Comparison of ENCODE assay signal across 19 mouse cellular contexts in genomic region chr17:63738206-63738605, GRCm38 (mm10).
"Had no signal": no experiment of that assay in that cellular context is flagged by ENCODE, and none has a peak within 500 bp of the region (broad histone marks: within the 10 kb centered on the region; RNA-seq: fewer than 3 reads in every experiment).

No protein-coding gene starts in this region.

- H3K36me3 ChIP-seq: lung, embryonic 15.5 days; midbrain, embryonic 13.5 days; midbrain, embryonic 15.5 days; neural tube, embryonic 13.5 days; neural tube, embryonic 15.5 days had no signal

- H3K4me2 ChIP-seq: lung, embryonic 15.5 days; midbrain, embryonic 11.5 days; midbrain, embryonic 13.5 days; midbrain, embryonic 15.5 days; neural tube, embryonic 13.5 days; neural tube, embryonic 15.5 days had no signal

- H3K27ac ChIP-seq: lung, embryonic 15.5 days; macrophage; midbrain, embryonic 13.5 days; midbrain, embryonic 15.5 days; neural tube, embryonic 13.5 days; neural tube, embryonic 15.5 days had no signal

- H3K4me3 ChIP-seq: lung, embryonic 15.5 days; megakaryocyte, embryonic 14.5 days; midbrain, embryonic 13.5 days; midbrain, embryonic 15.5 days; neural tube, embryonic 13.5 days; neural tube, embryonic 15.5 days had no signal

- DNase-seq: liver, postnatal 0 days; lung, adult 2 months; lung, postnatal 14 days; lung, postnatal 36 days; retina, postnatal 1 day; right cerebral cortex, adult 18-20 months; right cerebral cortex, postnatal 25 days; right cerebral cortex, postnatal 4 days; spleen, adult 18-20 months; thymus, adult 2 months; thymus, postnatal 25 days had no signal

- H3K4me1 ChIP-seq: lung, embryonic 15.5 days; megakaryocyte, embryonic 14.5 days; midbrain, embryonic 13.5 days; midbrain, embryonic 15.5 days; neural tube, embryonic 13.5 days; neural tube, embryonic 15.5 days had no signal

- H3K27me3 ChIP-seq: lung, embryonic 15.5 days; megakaryocyte, embryonic 14.5 days; midbrain, embryonic 13.5 days; midbrain, embryonic 15.5 days; neural tube, embryonic 13.5 days; neural tube, embryonic 15.5 days had no signal
